Mouse (Mus musculus) cortical plate, adult 2 months (tissue): ENCODE measurements at regions not wholly inside any gene's neighbourhood (a gene's known extent, or its start where the extent isn't known, plus 50 kb on each side); places are given as distances from the start of the nearest gene placed in this dataset.

Experiments
- H3K27ac ChIP-seq: fragments of 200-500 bp; 2 replicates; pipeline ENCODE4 v1.5.1; 2012; ENCODE audit warnings: low read length, control low read depth, inconsistent platforms; ENCODE audit not compliant: insufficient read depth
- H3K4me1 ChIP-seq: fragments of 200-500 bp; 2 replicates; pipeline ENCODE4 v1.6.1; 2011; ENCODE audit warnings: low read length; ENCODE audit not compliant: control insufficient read depth, insufficient read depth
- H3K4me3 ChIP-seq: fragments of 200-500 bp; 2 replicates; pipeline ENCODE4 v1.5.1; 2011; ENCODE audit warnings: mild to moderate bottlenecking, low read length, control low read depth; ENCODE audit not compliant: insufficient read depth
- CTCF ChIP-seq: fragments of 200-500 bp; IDR thresholded peaks from 2 replicates; pipeline ENCODE4 v1.5.1; 2011; ENCODE audit warnings: mild to moderate bottlenecking, control low read depth, low read length; ENCODE audit not compliant: insufficient read depth; ENCODE audit errors: extremely low read depth
- POLR2A ChIP-seq: fragments of 200-500 bp; IDR thresholded peaks from 2 replicates; pipeline ENCODE4 v1.6.1; 2011; ENCODE audit warnings: mild to moderate bottlenecking, low read length, control low read depth; ENCODE audit not compliant: insufficient read depth; ENCODE audit errors: extremely low read depth

- Histone ChIP-seq H3K27ac (no peak overlapping the region), H3K4me3 (no peak overlapping the region), H3K4me1 (no peaks in the 10 kb centered on the region)
- TF ChIP-seq CTCF, result no peak
Observed at GRCm38 (mm10) chr4:40081035-40081434, 61.8 kb upstream of the Aco1 start.

GRCm38 (mm10) chr4:40090295-40090694 is 52.6 kb upstream of the Aco1 start:
- TF ChIP-seq POLR2A, result no peak
- no peak for TF ChIP-seq CTCF
- Histone ChIP-seq H3K4me1 (peaks cover 2% of the 10 kb centered on the region; the same call in 1 of the 2 replicates), H3K4me3 (no peak overlapping the region)

More at GRCm38 (mm10) chr4:40090295-40090694, 52.6 kb upstream of the Aco1 start:
- no peak overlapping the region for H3K27ac ChIP-seq
